Mouse (Mus musculus): ENCODE results near the gene Celf5. TPM values are rescaled to one million over a fixed set of nuclear protein-coding genes. Genes with fewer than 3 reads are reported as not detected.
A peak's percentile ranks its signal among the peaks of the same experiment; 100 is the strongest.

Gene Celf5
- polyA plus RNA-seq, 1 experiment from 2014 or later = 109 TPM

DNA sequence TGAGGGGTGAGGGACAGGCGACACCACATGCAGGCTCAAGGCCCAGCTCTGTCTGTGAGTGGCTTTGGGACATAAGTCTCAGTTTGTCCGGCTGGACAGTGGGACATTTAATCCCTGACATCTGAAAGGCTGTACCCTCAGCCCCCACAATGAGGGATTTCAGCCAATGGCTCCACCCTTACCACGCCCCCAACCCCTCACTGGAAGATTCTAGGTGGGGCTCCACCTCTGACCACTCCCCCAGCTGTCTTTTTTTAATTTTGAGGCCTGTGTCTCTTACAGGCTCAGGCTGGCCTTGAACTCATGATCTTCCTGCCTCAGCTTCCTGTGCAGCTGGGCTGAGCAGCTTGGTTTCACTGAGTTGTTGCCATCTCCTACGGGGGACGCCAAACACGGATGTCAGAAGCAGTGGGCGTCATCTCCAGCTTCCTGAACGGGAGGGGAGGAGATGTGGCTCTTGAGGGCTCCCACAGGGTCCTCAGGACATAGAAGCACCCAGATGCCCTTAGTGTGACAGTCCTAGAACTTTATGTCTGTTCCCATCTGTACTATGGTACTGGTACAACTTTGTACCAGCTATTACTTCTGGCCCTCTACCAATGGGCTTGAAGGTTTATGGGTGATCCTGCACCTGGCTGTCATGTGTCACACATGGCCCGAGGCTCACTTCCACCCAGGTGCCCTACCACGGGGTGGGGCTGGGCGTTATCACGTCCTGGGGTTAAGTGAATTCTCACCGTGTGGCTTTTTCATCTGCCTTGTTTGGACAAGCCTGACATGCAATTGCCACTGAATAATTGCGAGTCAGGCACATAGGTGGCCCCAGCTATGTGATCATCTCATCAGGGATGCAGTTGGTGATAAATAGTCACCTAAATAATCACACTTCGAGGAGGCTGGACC lies 47.9 kb downstream of the Celf5 start:
- 65% methylated on average over 15 of the region's 15 CpGs for WGBS
- Histone ChIP-seq H3K27me3 (replicated peaks) (no peaks in the 10 kb centered on the region), H3K4me3 (no peak overlapping the region), H3K9ac (no peak overlapping the region), H3K36me3 (replicated peaks) (no peaks in the 10 kb centered on the region), H3K9me3 (no peaks in the 10 kb centered on the region), H3K4me2 (no peak overlapping the region), H3K27ac (0 out of 2 replicates have a peak overlapping the region, but pooled peaks have one; percentile 31), H3K4me1 (peaks cover 30% of the 10 kb centered on the region)
- ATAC-seq (replicated peaks) = no peak

- no peaks in the 10 kb centered on the region for H3K36me3 ChIP-seq (replicated peaks)
- peak overlapping the region; percentile 55; the same call in 1 of the 2 replicates for H3K4me2 ChIP-seq
- H3K9ac ChIP-seq = no peak overlapping the region
- ATAC-seq (replicated peaks) = no peak
- WGBS = 76% methylated on average over 26 of the region's 26 CpGs
- no peak overlapping the region for H3K4me3 ChIP-seq
- H3K4me1 ChIP-seq = peaks cover 39% of the 10 kb centered on the region
- H3K27me3 ChIP-seq (replicated peaks) = no peaks in the 10 kb centered on the region
- H3K27ac ChIP-seq = no peak overlapping the region
- no peaks in the 10 kb centered on the region for H3K9me3 ChIP-seq
Measured at GRCm38 (mm10) chr10:81433541-81434289, 48.8 kb downstream of the Celf5 start.

DNA sequence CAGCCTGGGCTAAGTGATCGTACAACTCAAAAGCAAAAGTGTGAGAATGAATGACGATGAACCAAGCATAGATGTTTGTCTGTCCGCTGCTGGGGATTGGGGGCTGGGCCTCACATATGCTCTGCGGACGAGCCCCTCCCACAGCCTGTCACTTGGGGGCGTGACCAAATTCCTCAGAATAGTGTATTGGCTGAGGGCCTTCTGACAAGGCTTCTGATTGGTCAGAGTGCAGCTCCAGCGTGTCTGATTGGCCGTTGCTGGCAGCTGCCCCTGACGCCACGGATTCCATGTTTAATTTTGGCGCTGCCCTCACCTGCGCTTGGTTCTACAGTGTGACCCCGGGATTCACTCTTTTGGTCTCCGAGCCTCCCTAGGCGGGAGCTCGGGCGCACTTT lies 49.6 kb downstream of the Celf5 start:
- H3K4me2 ChIP-seq = peak overlapping the region; percentile 55
- H3K36me3 ChIP-seq (replicated peaks) = no peaks in the 10 kb centered on the region
- H3K9ac ChIP-seq = peak overlapping the region; percentile 27; the same call in 1 of the 2 replicates
- peak overlapping the region; percentile 26 for H3K4me3 ChIP-seq
- peak; percentile 89 for ATAC-seq (replicated peaks)
- 3% methylated on average over 17 of the region's 17 CpGs for WGBS
- H3K27me3 ChIP-seq (replicated peaks) = no peaks in the 10 kb centered on the region
- no peaks in the 10 kb centered on the region for H3K9me3 ChIP-seq
- H3K4me1 ChIP-seq = peaks cover 39% of the 10 kb centered on the region
- peak overlapping the region; percentile 55; the same call in 1 of the 2 replicates for H3K27ac ChIP-seq

- Histone ChIP-seq H3K27me3 (replicated peaks) (peaks cover 2% of the 10 kb centered on the region), H3K4me1 (peaks cover 41% of the 10 kb centered on the region), H3K4me3 (peak overlapping the region; percentile 26), H3K4me2 (peak overlapping the region; percentile 55), H3K27ac (peak overlapping the region; percentile 55; the same call in 1 of the 2 replicates), H3K9me3 (no peaks in the 10 kb centered on the region), H3K36me3 (replicated peaks) (no peaks in the 10 kb centered on the region), H3K9ac (peak overlapping the region; percentile 6; the same call in 1 of the 2 replicates)
- whole genome bisulfite sequencing = 63% methylated on average over 21 of the region's 21 CpGs
- peak; percentile 7; the same call in 1 of the 2 replicates for ATAC-seq (replicated peaks)
Measured at GRCm38 (mm10) chr10:81432169-81432867, 50.2 kb downstream of the Celf5 start.

DNA sequence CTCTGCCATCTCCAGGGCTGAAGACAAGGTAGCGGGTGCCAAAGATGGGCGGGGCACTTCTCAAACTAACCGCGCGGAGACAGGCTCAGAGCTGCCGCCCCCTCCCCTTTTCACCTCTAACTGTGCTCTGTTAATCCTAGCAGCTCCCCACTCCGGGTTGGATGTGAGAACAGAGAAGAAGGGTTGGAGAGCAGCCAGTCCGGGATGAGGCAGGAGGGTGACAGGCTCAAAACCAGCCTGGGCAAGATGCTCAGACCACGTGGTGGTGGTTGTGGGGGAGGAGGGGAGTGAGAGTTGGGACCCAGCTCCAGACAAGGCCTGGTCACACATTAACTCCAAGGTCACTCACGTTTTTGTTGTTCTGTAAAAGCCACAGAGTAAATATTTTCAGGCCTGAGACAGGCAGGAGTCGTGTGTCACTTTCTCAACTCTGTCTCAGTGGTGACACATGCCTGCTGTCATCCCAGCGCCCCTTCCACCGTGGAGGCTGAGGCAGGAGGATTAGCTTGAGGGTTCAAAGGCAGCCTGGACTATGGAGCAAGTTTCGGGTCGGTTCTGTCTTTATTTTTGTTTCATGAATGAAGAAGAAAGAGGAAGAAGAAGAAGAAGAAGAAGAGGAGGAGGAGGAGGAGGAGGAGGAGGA lies 50.9 kb downstream of the Celf5 start:
- Histone ChIP-seq H3K4me3 (peak overlapping the region; percentile 72), H3K4me1 (peaks cover 47% of the 10 kb centered on the region), H3K4me2 (peak overlapping the region; percentile 88), H3K9ac (peak overlapping the region; percentile 76; the same call in 1 of the 2 replicates), H3K27me3 (replicated peaks) (peaks cover 4% of the 10 kb centered on the region), H3K27ac (peak overlapping the region; percentile 94), H3K36me3 (replicated peaks) (no peaks in the 10 kb centered on the region), H3K9me3 (no peaks in the 10 kb centered on the region)
- ATAC-seq (replicated peaks) = no peak
- WGBS = 16% methylated on average over 15 of the region's 15 CpGs

GRCm38 (mm10) chr10:81430831-81431525 lies 51.5 kb downstream of the Celf5 start:
- H3K4me1 ChIP-seq = peaks cover 54% of the 10 kb centered on the region
- peaks cover 4% of the 10 kb centered on the region for H3K27me3 ChIP-seq (replicated peaks)
- H3K36me3 ChIP-seq (replicated peaks) = no peaks in the 10 kb centered on the region
- H3K9ac ChIP-seq = peak overlapping the region; percentile 76
- peak overlapping the region; percentile 88 for H3K4me2 ChIP-seq
- peak overlapping the region; percentile 94 for H3K27ac ChIP-seq
- H3K9me3 ChIP-seq = no peaks in the 10 kb centered on the region
- peak; percentile 12 for ATAC-seq (replicated peaks)
- peak overlapping the region; percentile 72 for H3K4me3 ChIP-seq
- WGBS = 1% methylated on average over 60 of the region's 70 CpGs

DNA sequence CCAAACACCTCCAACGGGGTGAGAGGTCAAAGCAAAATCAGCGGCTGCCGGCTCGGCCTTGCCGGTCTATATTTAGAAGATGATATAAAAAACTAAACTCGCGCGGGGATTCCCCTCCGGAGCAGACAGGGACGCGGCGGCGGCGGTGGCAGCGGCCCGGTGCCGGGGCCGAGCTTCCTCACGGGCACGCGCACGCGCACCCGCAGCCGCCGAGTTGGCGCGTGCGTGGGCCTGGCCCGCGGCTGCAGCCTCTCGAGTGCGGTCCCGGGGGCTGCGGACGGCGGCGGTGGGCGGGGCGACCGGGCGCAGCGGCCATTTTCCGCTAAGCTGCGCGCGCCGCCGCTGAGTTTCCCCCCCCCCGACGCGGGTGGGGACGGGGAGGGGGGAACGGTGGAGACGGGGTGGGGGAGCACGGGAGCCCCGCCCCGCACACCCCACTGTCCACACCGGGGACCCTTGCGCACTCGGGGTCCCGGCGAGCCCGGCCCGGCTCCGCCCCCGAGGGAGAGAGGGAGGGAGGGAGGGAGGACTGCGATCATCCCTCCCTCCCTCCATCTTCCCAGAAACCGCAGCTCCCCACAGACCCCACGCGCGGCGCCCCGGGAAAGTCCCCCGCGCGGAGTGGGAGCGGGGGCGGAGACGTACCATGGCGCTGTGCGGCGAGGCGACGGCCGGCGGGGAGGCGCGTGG lies 52.2 kb downstream of the Celf5 start:
- Histone ChIP-seq H3K4me1 (peaks cover 59% of the 10 kb centered on the region), H3K36me3 (replicated peaks) (no peaks in the 10 kb centered on the region), H3K27ac (peak overlapping the region; percentile 94), H3K4me2 (peak overlapping the region; percentile 88), H3K9ac (peak overlapping the region; percentile 76), H3K9me3 (no peaks in the 10 kb centered on the region), H3K27me3 (replicated peaks) (peaks cover 4% of the 10 kb centered on the region), H3K4me3 (peak overlapping the region; percentile 72)
- peak; percentile 19 for ATAC-seq (replicated peaks)
- WGBS = 1% methylated on average over 51 of the region's 89 CpGs

- H3K9me3 ChIP-seq = no peaks in the 10 kb centered on the region
- no peaks in the 10 kb centered on the region for H3K36me3 ChIP-seq (replicated peaks)
- peaks cover 60% of the 10 kb centered on the region for H3K4me1 ChIP-seq
- H3K27me3 ChIP-seq (replicated peaks) = peaks cover 4% of the 10 kb centered on the region
- ATAC-seq (replicated peaks) = no peak
- H3K27ac ChIP-seq = peak overlapping the region; percentile 94
- H3K9ac ChIP-seq = peak overlapping the region; percentile 76
- peak overlapping the region; percentile 88 for H3K4me2 ChIP-seq
- H3K4me3 ChIP-seq = peak overlapping the region; percentile 72
- 1% methylated on average over 20 of the region's 20 CpGs for WGBS
Measured at GRCm38 (mm10) chr10:81429605-81430061, 52.9 kb downstream of the Celf5 start.

GRCm38 (mm10) chr10:81429092-81429491 lies 53.4 kb downstream of the Celf5 start:
- Histone ChIP-seq H3K36me3 (replicated peaks) (no peaks in the 10 kb centered on the region), H3K27ac (no peak overlapping the region), H3K27me3 (replicated peaks) (peaks cover 4% of the 10 kb centered on the region), H3K4me2 (peak overlapping the region; percentile 88), H3K9ac (no peak overlapping the region), H3K9me3 (no peaks in the 10 kb centered on the region), H3K4me3 (peak overlapping the region; percentile 72; the same call in 1 of the 2 replicates), H3K4me1 (peaks cover 64% of the 10 kb centered on the region)
- WGBS = 28% methylated on average over 2 of the region's 2 CpGs
- no peak for ATAC-seq (replicated peaks)

- no peak for ATAC-seq (replicated peaks)
- no peaks in the 10 kb centered on the region for H3K36me3 ChIP-seq (replicated peaks)
- WGBS = 93% methylated on average over 7 of the region's 7 CpGs
- peaks cover 4% of the 10 kb centered on the region for H3K27me3 ChIP-seq (replicated peaks)
- H3K4me1 ChIP-seq = peaks cover 66% of the 10 kb centered on the region
- H3K9me3 ChIP-seq = no peaks in the 10 kb centered on the region
- H3K27ac ChIP-seq = no peak overlapping the region
- no peak overlapping the region for H3K9ac ChIP-seq
- H3K4me2 ChIP-seq = no peak overlapping the region
- H3K4me3 ChIP-seq = no peak overlapping the region
Measured at GRCm38 (mm10) chr10:81428507-81428870, 54.0 kb downstream of the Celf5 start.

All from midbrain, embryonic 15.5 days (tissue).